Mouse (Mus musculus) left cerebral cortex, adult 18-20 months (tissue): ENCODE data around the gene 6030458C11Rik. TPM values are rescaled to one million over a fixed set of nuclear protein-coding genes. Genes with fewer than 3 reads are reported as not detected.

Experiments
- DNase-seq, 2 experiments: peaks; one replicate each; pipeline ENCODE4 v3.0.0; 2021 to 2022; ENCODE audit warnings: low spot score in 2 of 2, mixed read lengths in 1 of 2
- microRNA-seq, 2 experiments: library from miRNA; unstranded; fragments of <30 nt; microRNA quantifications; one replicate each; pipeline ENCODE4 v1.2.0; 2021
- total RNA-seq, 2 experiments: library from RNA; stranded (reverse); gene quantifications; 2 replicates each; pipeline ENCODE4 v1.2.3; 2021

The 6030458C11Rik gene
- total RNA-seq, 2 experiments from 2014 or later = 24.5 to 26.1 TPM

- DNase-seq = no peak
Measured at GRCm38 (mm10) chr15:12762258-12762913, 62.1 kb downstream of the 6030458C11Rik start.

GRCm38 (mm10) chr15:12760747-12761146 lies 63.7 kb downstream of the 6030458C11Rik start:
- DNase-seq = no peak

GRCm38 (mm10) chr15:12758461-12758860 lies 66.0 kb downstream of the 6030458C11Rik start:
- no peak for DNase-seq

Small RNA genes lying within 50 kb of the gene (microRNA-seq; reads per million reads assigned to microRNA genes)
- 0 reads per million in 2 experiments for gene Gm47288

Other genes with a start within 250 kb of the 6030458C11Rik start
- gene Pdzd2, start 84.7 kb downstream of the 6030458C11Rik start, total RNA-seq = 10 to 100 TPM; 59.8 to 64.7 TPM
- gene Drosha, start 166 bp upstream of the 6030458C11Rik start, total RNA-seq = 10 to 100 TPM; 87.5 to 90.5 TPM